Mouse (Mus musculus) liver, postnatal 0 days (tissue): ENCODE results near the gene Vmn2r87. TPM values are rescaled to one million over a fixed set of nuclear protein-coding genes. Genes with fewer than 3 reads are reported as not detected.
"Not testable (repeated sequence)": the region's sequence is repeated elsewhere in the genome, so short reads cannot be mapped to it uniquely, and the experiment has no call there.

ENCODE experiments used
- ATAC-seq: fragments of 200-750 bp; cut with Nextera tagmentation; 2 replicates; pipeline ENCODE4 v1.8.0; 2017; ENCODE audit warnings: mild to moderate bottlenecking, moderate library complexity
- DNase-seq: peaks from one replicate; pipeline ENCODE4 v3.0.0-alpha.2; 2016
- H3K27ac ChIP-seq: fragments of 300-500 bp; sonication (generic); 2 replicates; pipeline ENCODE4 v1.5.1; 2014; ENCODE audit warnings: antibody characterized with exemption, moderate library complexity, mild to moderate bottlenecking, low read depth
- H3K27me3 ChIP-seq: fragments of 300-500 bp; sonication (generic); 2 replicates; pipeline ENCODE4 v1.6.1; 2014; ENCODE audit warnings: low read length, control low read depth, mixed read lengths; ENCODE audit not compliant: insufficient read depth
- H3K36me3 ChIP-seq: fragments of 300-500 bp; sonication (generic); replicated peaks from 2 replicates; pipeline ENCODE4 v1.6.1; 2014; ENCODE audit warnings: mild to moderate bottlenecking, control low read depth, low read length, moderate library complexity, mixed read lengths; ENCODE audit not compliant: insufficient read depth
- H3K4me1 ChIP-seq: fragments of 300-500 bp; sonication (generic); 2 replicates; pipeline ENCODE4 v1.6.1; 2014; ENCODE audit warnings: antibody characterized with exemption, mild to moderate bottlenecking, control low read depth; ENCODE audit not compliant: insufficient read depth
- H3K4me2 ChIP-seq: fragments of 300-500 bp; sonication (generic); 2 replicates; pipeline ENCODE4 v1.6.1; 2014; ENCODE audit warnings: low read depth, mild to moderate bottlenecking, low read length, moderate library complexity, mixed read lengths
- H3K4me3 ChIP-seq: fragments of 300-500 bp; sonication (generic); 2 replicates; pipeline ENCODE4 v1.5.1; 2014; ENCODE audit warnings: low read depth, low read length
- H3K9ac ChIP-seq: fragments of 300-500 bp; sonication (generic); replicated peaks from 2 replicates; pipeline ENCODE4 v1.6.1; 2014; ENCODE audit warnings: mild to moderate bottlenecking, moderate library complexity
- H3K9me3 ChIP-seq: fragments of 300-500 bp; sonication (generic); 2 replicates; pipeline ENCODE4 v1.6.1; 2016; ENCODE audit warnings: mild to moderate bottlenecking, control low read depth, low read length, mixed read lengths
- CTCF ChIP-seq: sonication (generic); IDR thresholded peaks from 2 replicates; pipeline ENCODE4 v1.5.1; 2016; ENCODE audit warnings: antibody characterized with exemption, low read depth
- EP300 ChIP-seq: IDR thresholded peaks from 2 replicates; pipeline ENCODE4 v1.6.1; 2016; ENCODE audit warnings: antibody characterized with exemption, low read depth, mild to moderate bottlenecking
- WGBS: fragments of 180-500 bp; shearing (Covaris S2); extraction: QIAGEN DNeasy Blood & Tissue Kit; methylation state at CpG from one replicate; pipeline ENCODE4 v1.1.7; 2014; ENCODE audit not compliant: insufficient replicate concordance; 5-methylcytosine and 5-hydroxymethylcytosine counted together
- polyA plus RNA-seq: library from polyadenylated mRNA; unstranded; fragments of >200 nt; fragmentation: Nextera tagmentation; extraction: Ambion mirVana; gene quantifications from 2 replicates; pipeline ENCODE4 v1.2.1, GENCODE M21; 2015

Vmn2r87 gene
- polyA plus RNA-seq: not detected in 2 replicates

GRCm38 (mm10) chr10:130497296-130497695 is at the start of gene Vmn2r87:
Gene Vmn2r87 (minus strand): TSS chr10:130497396.
- DNase-seq: no peak
- Histone ChIP-seq H3K4me3 (no peak within 1 kb of the TSS), H3K9me3 (no peaks in the 10 kb centered on the region), H3K36me3 (no peaks in the 10 kb centered on the region), H3K4me2 (no peak within 1 kb of the TSS), H3K27me3 (no peaks in the 10 kb centered on the region), H3K9ac (no peak within 1 kb of the TSS), H3K4me1 (no peaks in the 10 kb centered on the region), H3K27ac (no peak within 1 kb of the TSS)
- ATAC-seq: no peak
- no peak for TF ChIP-seq CTCF
- no peak for TF ChIP-seq EP300

- WGBS: 73% methylated on average over 1 of the region's 1 CpGs
- H3K4me2 ChIP-seq, H3K9ac ChIP-seq: not testable (repeated sequence)
Measured at GRCm38 (mm10) chr10:130544331-130544730, 47.1 kb upstream of the Vmn2r87 start.

GRCm38 (mm10) chr10:130541931-130542691 is 44.9 kb upstream of the Vmn2r87 start:
- peak overlapping the region; percentile 72 for H3K9ac ChIP-seq
- not testable (repeated sequence) for H3K9me3 ChIP-seq, H3K4me1 ChIP-seq, H3K27me3 ChIP-seq, H3K36me3 ChIP-seq
- TF ChIP-seq CTCF: peak; percentile 22
- H3K4me3 ChIP-seq: peak overlapping the region; percentile 69
- under 1% methylated on average over 19 of the region's 21 CpGs for WGBS
- peak overlapping the region; percentile 62; the same call in 1 of the 2 replicates for H3K27ac ChIP-seq
- peak; percentile 75 for DNase-seq
- peak; percentile 99 for ATAC-seq
- peak overlapping the region; percentile 69 for H3K4me2 ChIP-seq

More at GRCm38 (mm10) chr10:130544331-130544730, 47.1 kb upstream of the Vmn2r87 start:
- not testable (repeated sequence) for H3K27me3 ChIP-seq, DNase-seq, H3K4me1 ChIP-seq, H3K4me3 ChIP-seq, H3K9me3 ChIP-seq, H3K27ac ChIP-seq, ATAC-seq, H3K36me3 ChIP-seq

- H3K36me3 ChIP-seq: no peaks in the 10 kb centered on the region
- 65% methylated on average over 3 of the region's 3 CpGs for WGBS
- H3K9me3 ChIP-seq: no peaks in the 10 kb centered on the region
- H3K4me2 ChIP-seq: no peak overlapping the region
- DNase-seq (no peak), ATAC-seq (no peak)
- H3K27me3 ChIP-seq: no peaks in the 10 kb centered on the region
- H3K4me3 ChIP-seq: no peak overlapping the region
- no peak for TF ChIP-seq EP300
- TF ChIP-seq CTCF: peak; percentile 40
- no peak overlapping the region for H3K9ac ChIP-seq
- H3K27ac ChIP-seq: no peak overlapping the region
- H3K4me1 ChIP-seq: no peaks in the 10 kb centered on the region
Measured at GRCm38 (mm10) chr10:130536101-130536500, 38.9 kb upstream of the Vmn2r87 start.

GRCm38 (mm10) chr10:130527926-130528325 is 30.7 kb upstream of the Vmn2r87 start:
- no peak overlapping the region for H3K4me3 ChIP-seq
- no peaks in the 10 kb centered on the region for H3K4me1 ChIP-seq
- no peak overlapping the region for H3K9ac ChIP-seq
- H3K27me3 ChIP-seq: no peaks in the 10 kb centered on the region
- no peaks in the 10 kb centered on the region for H3K9me3 ChIP-seq
- H3K36me3 ChIP-seq: no peaks in the 10 kb centered on the region
- H3K27ac ChIP-seq: no peak overlapping the region
- H3K4me2 ChIP-seq: no peak overlapping the region
- TF ChIP-seq CTCF (no peak), EP300 (no peak)
- ATAC-seq (no peak), DNase-seq (no peak)
- WGBS: 54% methylated on average over 10 of the region's 10 CpGs

- peak; percentile 24 for DNase-seq
- Histone ChIP-seq H3K4me1 (no peaks in the 10 kb centered on the region), H3K9ac (peak overlapping the region; percentile 22; the same call in 1 of the 2 replicates)
Measured at GRCm38 (mm10) chr10:130470311-130470760, 26.9 kb downstream of the Vmn2r87 start.

GRCm38 (mm10) chr10:130455950-130456349 is 41.2 kb downstream of the Vmn2r87 start, which contains the start of gene Vmn2r86:
Gene Vmn2r86 (minus strand): TSS chr10:130456050.
- DNase-seq, H3K4me3 ChIP-seq, H3K9me3 ChIP-seq, ATAC-seq, H3K4me1 ChIP-seq, H3K27ac ChIP-seq, H3K9ac ChIP-seq, H3K27me3 ChIP-seq, H3K36me3 ChIP-seq, H3K4me2 ChIP-seq: not testable (repeated sequence)
- WGBS: 69% methylated on average over 1 of the region's 1 CpGs

More at GRCm38 (mm10) chr10:130470311-130470760, 26.9 kb downstream of the Vmn2r87 start:
- H3K36me3 ChIP-seq: no peaks in the 10 kb centered on the region
- no peaks in the 10 kb centered on the region for H3K9me3 ChIP-seq
- H3K27me3 ChIP-seq: no peaks in the 10 kb centered on the region
- TF ChIP-seq EP300 (no peak), CTCF (no peak)
- no peak overlapping the region for H3K27ac ChIP-seq
- H3K4me3 ChIP-seq: peak overlapping the region; percentile 47
- peak; percentile 49; the same call in 1 of the 2 replicates for ATAC-seq
- H3K4me2 ChIP-seq: peak overlapping the region; percentile 77
- WGBS: 2% methylated on average over 36 of the region's 36 CpGs
